Mouse (Mus musculus) layer of hippocampus, adult 8-10 months (tissue): Measurements from ENCODE around the gene Trim47. TPM values are rescaled to one million over a fixed set of nuclear protein-coding genes. Genes with fewer than 3 reads are reported as not detected.
"Not testable (repeated sequence)": the region's sequence is repeated elsewhere in the genome, so short reads cannot be mapped to it uniquely, and the experiment has no call there.

Experiments used
- DNase-seq, 2 experiments: peaks; one replicate each; pipeline ENCODE4 v3.0.0; 2022; ENCODE audit warnings: low spot score in 2 of 2
- total RNA-seq, 4 experiments: library from RNA; stranded (reverse); gene quantifications; 2 replicates each; pipeline ENCODE4 v1.2.4; 2022

Trim47 gene
- total RNA-seq, 4 experiments from 2014 or later = 5.0 to 13.0 (median 8.2) TPM

DNA sequence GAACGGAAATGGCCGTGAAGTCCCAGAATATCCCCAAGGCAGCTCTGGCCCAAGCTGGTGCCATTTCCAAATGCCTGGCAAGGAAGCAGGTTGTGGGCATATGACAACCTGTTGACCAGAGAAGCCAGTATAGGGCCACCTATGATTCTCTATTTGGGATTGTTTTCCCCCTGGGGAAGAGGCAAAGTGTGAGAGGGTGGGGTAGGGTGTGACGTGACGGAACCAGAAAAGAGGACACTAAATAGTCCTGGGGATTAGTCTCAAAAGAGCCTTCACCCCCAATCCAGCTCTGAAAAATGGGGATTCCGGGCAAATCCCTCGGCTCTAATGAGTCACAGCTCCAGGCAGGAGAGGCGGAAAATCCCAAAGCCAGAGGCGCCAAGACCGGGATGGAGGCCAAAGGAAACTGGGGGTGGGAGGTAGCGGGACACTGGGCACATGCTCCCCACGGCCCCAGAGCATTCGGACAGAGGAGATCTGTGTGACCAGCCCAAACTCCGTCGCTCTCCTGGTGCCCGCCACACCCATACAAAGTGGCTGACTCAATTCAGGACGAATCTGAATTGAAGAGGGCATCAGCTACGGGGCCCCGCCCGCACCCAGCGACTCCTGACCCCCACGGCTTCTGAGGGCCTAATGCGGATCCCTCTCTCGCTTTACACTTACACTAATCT lies 18.4 kb downstream of the Trim47 start:
- no peak for DNase-seq

GRCm38 (mm10) chr11:116107777-116108285 lies 19.2 kb downstream of the Trim47 start:
- no peak for DNase-seq

DNA sequence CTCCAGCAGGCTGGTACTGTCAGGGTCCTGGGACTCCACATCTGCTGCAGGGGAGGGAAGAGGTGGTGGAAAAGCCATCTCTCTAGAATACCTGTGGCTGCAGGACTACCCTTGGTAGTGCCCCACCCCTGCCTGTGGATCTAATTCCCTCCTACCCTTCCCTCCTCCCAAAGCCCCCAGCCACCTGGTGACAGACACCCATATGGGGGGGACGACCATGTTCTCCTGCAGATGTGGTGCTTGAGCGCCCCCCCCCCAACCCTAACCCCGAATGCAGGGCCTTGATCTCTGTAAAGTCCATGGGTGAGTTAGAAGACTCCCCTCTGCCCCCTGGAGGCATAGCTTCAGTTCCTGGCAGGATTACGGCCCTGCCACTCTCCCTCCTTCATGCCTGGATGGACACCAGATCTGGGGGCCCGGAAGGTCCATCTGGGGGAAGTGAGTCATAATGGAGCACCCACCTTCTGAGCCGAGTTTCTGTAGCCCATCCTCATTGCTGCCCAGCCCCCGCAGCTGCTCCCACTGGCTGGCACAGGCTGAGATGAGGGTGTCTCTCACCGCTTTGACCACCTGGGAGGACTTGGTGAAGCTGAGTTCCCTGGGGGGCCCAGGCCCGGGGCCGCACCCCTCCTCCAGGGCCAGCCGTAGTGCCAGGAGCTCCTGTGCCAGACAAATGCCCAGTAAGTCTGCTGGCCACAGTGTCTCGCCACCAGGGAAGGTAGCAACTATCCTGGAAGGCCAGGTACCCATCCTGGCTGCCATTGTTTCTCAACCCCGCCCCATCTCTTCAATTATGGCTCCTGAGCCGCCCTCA lies 19.8 kb downstream of the Trim47 start:
- DNase-seq = no peak

DNA sequence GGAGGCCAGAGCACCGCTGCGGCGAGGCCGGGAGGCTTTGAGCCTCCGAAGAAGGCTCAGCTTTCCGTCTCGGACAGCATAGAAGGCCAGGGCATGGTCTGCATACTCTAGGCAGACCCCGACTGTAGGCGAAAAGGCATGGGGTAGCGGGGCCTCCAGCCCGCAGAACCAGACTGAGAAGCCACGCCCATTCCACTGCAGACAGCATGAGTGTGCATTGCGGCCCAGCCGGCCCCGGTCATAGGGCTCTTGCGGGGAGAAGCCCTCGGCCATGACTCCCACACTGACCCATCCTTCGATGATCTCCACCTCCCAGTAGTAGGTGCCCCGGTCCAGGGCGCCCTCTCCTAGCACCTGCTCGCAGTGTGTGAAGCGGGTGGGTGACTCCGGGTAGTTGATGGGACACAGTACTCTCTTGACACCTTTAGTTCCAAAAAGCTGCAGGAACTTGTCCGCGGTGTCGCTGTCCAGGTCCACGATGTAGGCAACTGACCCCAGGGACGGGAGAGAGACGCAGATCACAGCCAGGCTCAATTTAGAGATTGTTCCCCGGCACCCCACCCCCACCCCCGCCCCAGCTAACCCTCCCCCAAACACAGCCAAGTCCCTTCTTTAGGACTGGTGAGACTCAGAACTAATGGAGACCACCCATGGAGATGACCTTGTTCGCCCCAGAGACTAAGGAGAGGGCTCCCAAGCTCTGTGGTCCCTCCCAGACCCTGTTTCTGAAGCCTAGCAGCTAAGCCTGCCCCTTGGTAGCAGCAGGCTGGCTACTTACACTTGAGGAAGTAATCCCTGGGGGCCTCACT lies 20.7 kb downstream of the Trim47 start:
- DNase-seq = no peak

- DNase-seq = no peak
Observed at GRCm38 (mm10) chr11:116105065-116105464, 21.9 kb downstream of the Trim47 start.

DNA sequence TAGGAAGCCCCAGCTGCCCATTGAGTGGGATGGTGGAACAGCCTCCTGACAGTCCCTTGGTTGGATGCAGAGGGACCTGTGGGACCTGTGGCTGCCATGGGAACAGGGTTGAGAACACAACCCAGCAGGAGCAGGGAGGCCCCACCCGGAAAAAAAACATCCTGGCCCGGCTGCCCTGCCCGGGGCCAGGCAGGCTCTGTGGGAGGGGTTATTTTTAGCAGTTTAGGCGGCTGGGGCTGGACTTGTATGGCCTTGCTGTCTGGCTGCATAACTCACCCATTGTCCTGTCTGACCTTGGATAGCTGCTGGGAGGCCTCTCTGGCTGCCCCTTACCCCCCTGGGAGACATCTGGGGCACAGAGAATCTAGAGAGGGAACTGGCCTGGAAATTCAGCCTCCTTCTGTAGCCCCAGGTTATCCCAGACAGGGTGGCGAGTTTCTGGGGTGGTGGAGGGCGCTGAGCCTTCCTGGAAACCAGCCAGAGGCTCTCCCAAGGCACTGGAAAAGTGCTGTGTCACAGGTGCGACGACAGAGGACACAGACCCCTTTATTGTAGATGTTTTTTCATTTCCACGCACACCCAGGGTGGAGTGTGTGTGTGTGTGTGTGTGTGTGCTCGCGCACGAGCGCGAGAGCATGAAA lies 22.9 kb downstream of the Trim47 start:
- no peak for DNase-seq

GRCm38 (mm10) chr11:116103572-116103971 lies 23.4 kb downstream of the Trim47 start:
- no peak for DNase-seq

DNA sequence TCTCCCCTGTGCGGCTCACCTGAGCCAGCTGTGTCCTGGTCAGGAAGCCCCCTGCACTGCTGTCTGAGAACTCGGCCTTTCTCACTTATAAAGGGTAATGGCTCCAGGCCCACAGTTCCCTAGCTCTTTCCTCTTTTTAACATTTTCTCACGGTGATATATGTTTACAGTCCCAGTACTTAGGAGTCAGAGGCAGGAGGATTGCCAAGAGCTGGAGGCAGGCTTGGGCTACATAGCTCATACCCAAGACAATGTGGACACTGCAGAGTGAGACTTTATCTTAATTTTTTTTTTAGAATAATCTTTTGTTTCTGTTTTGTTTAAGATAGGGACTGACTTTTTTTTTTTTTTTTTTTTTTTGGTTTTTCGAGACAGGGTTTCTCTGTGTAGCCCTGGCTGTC lies 24.5 kb downstream of the Trim47 start:
- no peak for DNase-seq

- DNase-seq = no peak
Observed at GRCm38 (mm10) chr11:116101931-116102381, 25.1 kb downstream of the Trim47 start.

- no peak for DNase-seq
Observed at GRCm38 (mm10) chr11:116100839-116101238, 26.2 kb downstream of the Trim47 start.

GRCm38 (mm10) chr11:116100385-116100784 lies 26.6 kb downstream of the Trim47 start:
- DNase-seq = no peak

- DNase-seq = no peak
Observed at GRCm38 (mm10) chr11:116099462-116099861, 27.5 kb downstream of the Trim47 start.

DNA sequence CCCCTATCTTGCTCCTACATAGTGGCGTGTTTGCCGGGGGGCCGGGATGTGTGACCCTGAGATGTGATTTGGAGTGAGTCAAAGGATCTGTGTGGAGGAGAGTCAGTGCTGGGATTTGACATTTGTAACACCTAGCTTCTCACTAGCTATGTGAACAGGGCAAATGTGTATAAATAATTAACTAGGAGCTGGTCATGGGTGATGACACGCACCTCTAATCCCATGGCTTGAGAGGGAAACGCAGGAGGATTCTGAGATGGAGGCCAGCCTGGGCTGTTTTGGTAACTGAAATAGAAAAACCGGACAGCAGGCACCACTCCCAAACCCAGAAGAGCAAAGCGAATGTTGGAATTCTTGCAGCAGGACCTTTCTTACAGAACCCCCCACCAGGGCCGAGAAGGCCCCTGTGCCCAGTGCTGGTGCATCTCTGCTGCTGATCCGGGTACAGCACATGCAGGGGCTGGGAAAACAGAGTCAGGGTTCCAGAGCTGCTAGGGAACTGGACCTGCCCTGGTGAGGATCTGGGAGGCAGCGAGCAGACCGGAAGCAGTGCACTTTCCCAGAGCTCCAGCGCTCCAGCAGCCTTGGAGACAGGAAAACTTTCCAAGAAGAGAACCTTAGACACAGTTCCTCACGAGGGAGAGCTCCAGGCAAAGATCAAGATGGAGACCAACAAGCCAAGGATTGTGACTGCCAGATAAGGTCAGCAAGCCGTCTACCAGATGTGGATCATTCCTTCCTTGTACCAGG lies 28.1 kb downstream of the Trim47 start:
- DNase-seq = no peak

- DNase-seq = no peak
Observed at GRCm38 (mm10) chr11:116096213-116097108, 30.5 kb downstream of the Trim47 start.

GRCm38 (mm10) chr11:116095573-116095972 lies 31.4 kb downstream of the Trim47 start:
- no peak for DNase-seq

GRCm38 (mm10) chr11:116093771-116094565 lies 33.0 kb downstream of the Trim47 start:
- DNase-seq = no peak

GRCm38 (mm10) chr11:116092959-116093358 lies 34.1 kb downstream of the Trim47 start:
- DNase-seq = not testable (repeated sequence)

DNA sequence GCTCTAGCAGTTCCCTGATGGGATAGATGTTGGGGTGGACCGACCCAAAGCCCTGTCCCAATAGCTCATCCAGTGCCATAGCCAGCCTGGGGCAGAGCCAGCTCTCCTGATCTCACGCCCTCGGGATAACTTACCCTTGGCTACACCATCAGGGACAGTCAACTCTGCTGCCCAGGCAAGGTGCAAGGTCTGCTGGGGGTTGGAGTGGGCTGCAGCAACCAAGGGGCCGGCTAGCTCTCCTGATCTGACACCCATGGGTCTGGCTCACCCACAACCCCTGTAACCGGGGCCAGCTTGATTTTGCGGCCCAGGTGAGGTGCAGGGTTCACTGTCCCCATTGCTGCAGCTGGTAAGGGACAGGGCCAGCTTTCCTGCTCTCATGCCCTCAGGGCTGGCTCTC lies 35.4 kb downstream of the Trim47 start:
- no peak for DNase-seq

GRCm38 (mm10) chr11:116089545-116089944 lies 37.5 kb downstream of the Trim47 start:
- no peak for DNase-seq
